Mouse (Mus musculus) A20 (cell line): ENCODE data around the gene Ppm1l.

ENCODE experiments used
- DNase-seq: peaks from one replicate; pipeline ENCODE4 v3.0.0-alpha.2; 2011; ENCODE audit warnings: low read depth, low spot score

Gene Ppm1l

DNA sequence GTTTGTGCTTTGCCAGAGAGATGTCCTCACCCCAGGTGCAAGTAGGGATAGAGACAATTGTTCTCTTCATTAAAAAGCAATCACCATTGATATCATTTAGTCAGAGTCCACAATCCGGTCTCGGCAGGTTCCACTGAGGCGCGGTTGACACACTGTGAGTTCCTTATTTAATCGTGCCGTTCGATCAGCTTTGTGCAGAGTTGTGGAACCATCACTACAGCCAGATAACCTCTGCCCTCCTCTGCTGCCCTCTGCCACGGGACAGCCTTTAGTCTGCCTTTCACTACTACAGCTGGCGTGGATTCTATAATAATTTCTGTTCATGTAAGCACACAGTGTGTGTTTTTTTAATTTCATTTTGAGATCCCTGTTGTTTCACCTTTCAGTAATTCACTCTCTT is 17.2 kb downstream of the Ppm1l start:
- no peak for DNase-seq

DNA sequence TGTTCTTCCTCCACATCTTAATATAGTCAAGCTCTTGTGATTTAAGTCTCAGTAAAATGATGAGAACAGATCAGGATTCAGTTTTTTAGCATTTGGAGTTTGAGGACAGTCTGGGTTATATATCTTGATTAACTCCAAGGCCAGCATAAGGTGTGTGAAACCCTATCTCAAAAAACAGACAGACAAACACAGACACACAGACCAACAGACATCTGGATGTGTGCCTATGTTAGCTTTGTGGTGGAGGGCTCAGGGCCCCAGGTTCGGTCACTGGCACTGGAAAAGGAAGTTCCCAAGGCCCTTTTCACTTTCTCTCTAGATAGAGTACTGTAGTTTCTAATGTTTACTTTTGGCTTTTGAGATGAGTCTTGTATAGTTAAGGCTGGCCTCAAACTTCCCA is 23.8 kb downstream of the Ppm1l start:
- no peak for DNase-seq

DNA sequence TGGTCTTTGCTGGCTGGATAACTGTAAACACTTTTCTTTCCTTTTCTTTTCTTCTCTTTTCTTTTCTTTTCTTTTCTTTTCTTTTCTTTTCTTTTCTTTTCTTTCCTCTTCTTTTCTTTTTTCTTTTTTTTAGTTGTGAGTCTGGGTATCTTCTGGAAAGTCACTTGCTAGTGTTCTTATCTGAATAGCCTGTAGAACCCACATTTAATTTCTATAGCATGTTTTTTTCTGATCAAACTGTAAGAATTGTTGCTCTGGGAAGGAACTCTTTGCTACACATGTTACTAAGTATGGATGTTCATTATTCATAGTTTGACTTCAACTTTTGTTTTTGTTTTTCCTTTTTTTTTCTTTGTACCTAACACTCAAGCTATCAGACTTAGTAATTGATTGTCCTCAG is 24.3 kb downstream of the Ppm1l start:
- DNase-seq: no peak

DNA sequence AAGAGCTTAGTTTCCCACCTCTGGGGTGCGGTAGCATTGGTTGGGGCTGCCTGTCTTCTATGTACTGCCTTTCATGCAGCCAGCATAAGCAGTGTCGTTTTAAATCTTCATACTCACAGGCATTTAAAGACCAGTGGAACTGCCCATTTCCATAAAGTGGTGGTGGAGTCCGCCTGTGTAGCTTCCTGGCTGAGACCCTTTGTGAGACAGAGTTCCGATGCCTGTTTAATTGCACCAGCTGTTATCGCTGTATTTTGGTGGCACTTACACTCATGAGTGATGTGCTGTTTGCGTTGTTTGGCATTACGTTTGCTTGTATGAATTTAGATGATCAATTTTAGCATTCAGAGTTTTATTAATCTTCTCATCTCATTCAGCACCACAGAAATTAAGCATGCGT is 24.9 kb downstream of the Ppm1l start:
- DNase-seq: no peak

DNA sequence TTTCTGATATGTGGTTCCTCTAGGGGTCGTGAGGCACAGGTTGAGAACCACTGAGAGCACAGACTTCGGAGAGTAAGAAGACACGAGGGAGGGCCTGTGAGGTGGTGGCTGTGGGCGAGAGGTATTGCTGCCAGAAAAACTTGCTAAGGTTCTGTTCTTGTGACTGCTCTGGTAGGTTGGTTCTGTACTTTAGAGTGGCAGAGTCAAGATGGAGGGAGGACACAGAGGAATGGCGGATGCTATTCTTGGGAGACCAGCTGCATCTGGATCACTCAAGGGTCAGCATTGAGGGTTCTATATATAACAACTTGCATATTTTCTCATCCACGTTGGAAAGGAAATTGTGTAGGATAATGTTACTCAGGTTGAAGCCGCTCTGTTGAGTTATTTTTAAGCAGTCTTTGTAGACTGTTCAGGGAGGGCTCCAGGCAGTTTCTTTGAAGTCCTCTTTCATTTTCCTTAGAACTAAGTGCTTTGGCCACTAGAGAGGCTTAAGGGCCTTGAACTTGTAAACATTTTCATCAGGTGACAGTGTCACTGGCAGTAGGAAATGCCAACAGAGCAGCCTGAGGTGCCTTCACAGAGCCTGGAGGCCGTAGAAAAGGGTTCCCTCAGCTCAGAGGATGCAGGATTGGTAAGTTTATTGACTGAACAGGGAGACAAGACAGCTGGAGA is 25.7 kb downstream of the Ppm1l start:
- no peak for DNase-seq

DNA sequence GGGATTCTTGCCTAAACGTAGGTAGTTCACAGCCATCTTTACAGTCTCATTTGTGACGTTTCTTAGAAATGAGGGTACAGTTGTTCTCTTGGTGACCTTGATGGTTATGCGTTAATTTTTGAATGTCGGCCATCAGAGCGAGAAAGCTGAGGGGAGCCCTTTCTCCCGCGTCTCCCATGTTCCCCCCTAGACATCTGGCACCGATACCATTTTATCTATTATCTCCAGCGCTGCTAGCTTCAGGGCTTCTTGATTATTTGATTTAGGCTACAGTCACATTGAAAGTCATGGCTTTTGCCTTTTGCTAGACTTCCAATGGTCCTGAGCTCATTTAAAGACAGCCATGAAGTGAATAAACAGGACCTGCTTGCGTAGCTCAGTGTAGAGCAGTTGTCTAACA is 26.5 kb downstream of the Ppm1l start:
- DNase-seq: no peak

DNA sequence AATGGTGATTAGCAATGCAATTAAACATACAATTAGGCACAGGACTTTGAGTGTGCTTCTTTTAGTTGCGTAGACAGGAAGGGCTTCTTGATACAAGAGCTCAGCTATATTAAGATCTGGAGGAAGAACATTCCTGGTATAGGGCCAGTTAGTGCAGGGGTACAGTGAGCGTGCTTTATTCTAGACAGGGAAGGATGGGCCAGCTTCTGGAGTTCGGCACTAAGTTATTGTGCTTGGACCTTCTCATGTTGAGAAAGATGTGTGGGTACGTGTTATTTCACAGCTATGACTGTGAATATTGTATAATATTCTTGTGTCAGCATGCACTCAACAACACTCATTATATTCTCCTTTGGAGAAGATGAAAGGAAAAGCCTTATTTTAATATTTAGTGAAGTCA is 29.9 kb downstream of the Ppm1l start:
- no peak for DNase-seq

DNA sequence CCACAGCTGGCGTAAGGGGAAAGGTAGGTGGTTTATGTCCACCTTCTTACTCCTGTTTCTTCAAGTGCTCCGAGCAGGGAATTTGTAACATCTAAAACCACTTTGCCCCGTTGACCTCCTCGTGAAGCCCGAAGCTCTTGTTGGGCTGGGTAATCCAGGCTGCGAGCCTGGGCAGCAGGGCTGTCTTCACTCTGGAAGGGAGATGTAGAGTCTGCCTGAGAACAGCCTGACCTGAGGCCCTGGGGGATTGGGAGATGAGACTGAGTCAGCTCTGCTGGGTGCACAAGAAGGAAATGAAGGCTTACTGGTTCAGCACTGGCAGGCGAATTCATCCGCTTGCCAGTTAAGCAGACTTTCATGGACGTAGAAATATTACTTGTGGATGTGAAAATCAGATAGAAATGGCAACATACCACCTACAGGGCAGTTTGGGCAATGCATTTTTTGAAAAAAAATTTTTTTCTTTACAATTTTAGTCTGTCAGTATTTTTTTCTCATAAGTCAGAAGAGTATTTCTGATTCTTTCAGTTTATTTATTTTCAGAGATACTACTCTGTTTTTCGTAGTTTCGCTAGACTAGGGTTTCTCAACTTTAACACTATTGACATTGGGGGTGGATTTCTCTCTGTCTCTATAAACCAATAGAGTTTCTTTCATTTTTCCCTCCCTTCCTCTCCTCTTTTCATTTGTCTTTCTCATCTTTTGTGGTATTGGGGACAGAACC is 31.7 kb downstream of the Ppm1l start:
- peak; percentile 21 for DNase-seq

DNA sequence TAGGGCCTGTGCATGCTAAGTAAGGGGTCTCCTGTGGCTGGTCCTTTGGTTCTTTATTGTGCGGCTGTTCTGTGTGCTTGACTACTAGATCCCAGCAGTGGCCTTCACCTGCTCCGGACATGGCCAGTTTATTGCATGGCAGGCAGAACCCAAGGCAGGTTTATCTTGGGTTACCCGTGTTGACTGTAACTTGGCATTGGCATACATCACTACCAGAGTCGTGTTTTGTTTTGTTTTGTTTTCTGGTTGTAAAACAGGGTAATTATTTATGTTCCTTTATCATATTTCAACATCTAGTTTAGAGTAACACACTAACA is 32.2 kb downstream of the Ppm1l start:
- no peak for DNase-seq

DNA sequence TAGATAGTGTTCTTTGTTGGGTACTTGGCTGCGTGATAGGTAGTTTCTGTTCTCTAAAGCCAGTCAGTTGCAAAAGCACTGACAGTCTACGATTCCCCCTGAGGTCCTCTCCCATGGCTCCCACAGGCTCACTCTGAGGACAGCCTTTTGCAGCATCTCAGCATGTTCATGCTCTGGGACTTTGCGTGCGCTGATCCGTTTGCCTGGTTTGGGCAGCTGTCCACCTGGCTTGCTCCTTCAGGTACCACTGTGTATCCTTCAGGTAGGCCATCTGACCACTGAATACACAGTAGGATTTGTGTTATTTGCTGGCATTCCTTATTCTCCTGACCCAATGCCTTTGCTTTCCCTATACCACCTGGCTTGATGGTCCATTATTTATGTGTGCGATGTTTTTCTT is 33.3 kb downstream of the Ppm1l start:
- DNase-seq: peak; percentile 18

DNA sequence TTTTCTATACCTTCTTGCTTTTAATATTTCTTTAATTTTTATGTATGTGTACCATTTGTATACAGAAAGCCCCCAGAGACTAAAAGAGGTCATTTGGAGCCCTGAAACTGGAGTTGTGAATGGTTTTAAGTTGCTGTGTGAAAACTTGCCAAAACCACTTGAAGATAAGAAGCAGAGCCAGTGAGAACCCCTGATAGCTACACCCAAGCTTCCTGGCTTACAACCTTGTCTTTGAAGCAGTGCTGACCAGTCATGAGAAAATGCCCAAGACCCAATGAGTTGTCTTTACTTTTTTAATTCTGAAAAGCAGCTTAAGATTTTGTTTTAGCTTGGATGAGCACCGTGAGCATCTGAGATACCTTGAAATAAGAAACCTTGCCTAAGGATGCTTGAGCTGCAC is 35.5 kb downstream of the Ppm1l start:
- DNase-seq: no peak

DNA sequence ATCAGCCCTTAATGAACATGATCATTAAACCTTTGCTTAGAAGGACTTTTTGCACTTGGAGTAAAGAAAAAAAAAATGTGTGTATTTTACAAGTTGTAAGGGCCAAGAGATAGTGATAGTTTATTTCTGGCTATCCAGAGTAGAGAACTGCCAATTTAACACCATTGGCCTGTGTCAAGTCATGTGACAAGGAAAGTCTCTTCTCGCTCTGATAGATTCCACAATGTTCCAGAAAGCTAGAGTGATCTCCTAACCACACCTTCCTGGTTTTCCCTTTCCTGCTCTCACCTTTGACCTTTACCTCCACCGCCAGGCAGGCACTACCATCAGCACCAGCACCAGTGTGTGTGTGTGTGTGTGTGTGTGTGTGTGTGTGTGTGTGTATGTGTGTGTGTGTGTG is 38.0 kb downstream of the Ppm1l start:
- DNase-seq: no peak

DNA sequence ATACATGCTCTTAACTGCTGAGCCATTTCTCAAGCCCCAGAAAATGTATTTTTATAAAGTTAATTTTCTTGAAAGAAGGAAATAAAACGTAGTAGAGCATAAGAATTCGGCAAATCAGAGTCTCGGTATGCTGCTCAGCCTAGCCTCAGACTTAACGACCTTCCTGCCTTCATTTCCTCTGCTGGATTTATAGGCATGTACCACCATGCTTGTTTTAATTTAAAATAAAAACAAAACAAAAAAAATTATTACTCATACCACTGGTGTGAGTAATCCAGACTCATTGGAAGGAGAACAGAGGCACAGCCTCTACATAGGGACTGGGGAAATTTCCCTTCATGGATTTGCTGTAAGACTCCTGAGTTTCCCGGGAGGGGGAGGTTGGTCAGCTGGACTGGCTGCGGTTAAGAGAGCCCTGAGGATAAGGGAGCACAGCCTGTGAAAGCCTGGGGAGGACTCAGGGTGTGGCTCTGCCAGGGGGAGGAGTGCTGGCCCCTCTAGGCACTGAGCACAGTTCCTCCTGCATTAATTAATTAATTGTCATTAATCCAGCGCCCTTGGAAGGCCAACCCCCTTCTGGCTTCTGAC is 39.5 kb downstream of the Ppm1l start:
- no peak for DNase-seq

DNA sequence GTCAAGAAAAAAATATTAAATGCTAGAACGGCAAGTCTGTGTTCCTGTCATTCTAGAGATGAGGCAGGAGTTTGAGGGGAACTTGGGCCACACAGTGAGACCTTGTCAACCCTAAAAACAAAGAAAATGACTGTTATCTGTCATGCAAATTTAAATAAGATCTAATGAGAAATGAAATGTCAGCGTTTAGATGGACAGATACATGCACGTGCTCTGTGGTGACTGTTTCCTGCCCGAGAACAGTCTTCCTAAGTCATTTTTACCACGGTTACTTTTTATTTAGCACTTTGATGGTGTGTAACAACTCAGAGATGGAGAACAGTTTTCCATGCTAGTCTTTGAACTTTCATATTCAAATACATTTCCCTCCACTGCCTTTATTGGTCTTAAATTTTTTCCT is 40.1 kb downstream of the Ppm1l start:
- no peak for DNase-seq

DNA sequence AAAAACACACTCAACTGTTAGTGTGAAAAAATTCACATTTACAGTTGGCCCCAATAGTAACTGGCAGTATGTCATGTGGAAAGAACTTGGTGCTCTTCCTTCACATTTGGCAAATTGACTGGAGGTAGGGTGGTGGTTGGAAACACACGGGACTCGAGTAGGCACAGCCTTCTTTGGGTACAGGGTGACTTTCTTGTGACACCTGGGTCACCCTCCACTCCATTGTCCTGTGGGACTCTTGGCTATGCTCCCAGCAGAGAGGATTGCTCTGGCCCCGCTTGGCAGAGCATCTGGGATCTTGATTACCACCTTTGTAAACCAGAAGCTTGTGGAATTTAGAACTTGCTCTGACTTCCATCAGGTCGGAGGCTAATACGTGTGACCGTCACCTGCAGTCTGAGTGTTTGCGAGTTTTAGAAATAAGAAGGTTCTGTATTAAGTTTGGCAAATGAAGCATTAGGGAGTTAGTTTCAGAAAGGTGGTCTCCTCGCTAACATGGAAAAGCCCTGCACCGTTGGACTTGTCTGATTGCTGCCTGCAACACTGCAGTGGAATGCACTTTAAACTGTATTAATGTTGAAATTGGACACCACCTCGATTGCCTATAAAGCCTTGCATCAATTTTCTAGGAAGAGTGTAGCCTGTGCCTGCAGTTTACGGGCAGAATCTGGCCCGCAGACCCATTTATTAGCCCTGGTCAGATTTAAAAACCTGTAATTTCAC is 41.4 kb downstream of the Ppm1l start:
- DNase-seq: no peak

DNA sequence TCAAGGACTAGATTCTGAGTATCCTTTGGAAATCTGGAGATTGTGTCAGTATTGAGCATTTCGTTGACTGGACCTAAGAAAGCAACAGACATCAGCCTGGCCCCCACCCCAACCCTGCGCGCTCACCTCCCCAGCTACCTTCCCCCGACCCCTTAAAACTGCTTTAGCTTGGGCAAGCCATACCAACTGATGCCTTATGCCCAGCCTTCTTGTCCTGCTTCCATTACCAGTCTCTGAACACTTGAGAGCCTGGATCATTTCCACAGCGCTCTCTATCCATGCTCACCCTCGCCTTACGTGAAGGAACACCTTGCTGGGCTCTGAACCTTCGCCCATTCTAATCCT is 41.9 kb downstream of the Ppm1l start:
- no peak for DNase-seq

DNA sequence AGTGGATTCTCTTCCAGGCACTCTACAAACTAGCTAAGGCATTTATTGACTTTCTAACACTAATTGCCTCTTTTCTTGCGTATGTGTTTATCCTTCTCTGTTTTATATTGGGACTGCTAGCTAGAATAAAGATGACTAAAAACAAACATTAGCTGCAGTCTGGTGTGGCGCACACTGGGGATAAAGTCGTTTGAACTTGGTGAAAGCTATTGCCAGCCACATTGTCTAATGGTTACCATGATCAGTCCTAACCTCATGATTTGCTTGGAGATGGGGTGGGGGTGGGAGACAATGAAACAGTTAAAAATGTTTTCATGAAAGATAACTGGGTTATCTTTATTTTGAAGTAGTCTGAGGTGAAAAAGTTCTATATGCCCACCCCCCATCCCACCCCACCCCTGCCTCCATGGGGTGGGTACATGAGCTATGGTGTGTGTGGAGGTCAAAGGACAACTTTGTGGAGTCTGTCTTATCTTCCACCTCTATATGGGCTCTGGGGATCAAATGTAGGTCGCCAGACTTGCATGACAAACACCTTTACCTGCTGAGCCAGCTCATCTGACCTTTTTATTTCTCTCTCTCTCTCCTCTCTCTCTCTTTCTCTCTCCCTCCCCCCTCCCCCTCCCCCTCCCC is 43.7 kb downstream of the Ppm1l start:
- no peak for DNase-seq

DNA sequence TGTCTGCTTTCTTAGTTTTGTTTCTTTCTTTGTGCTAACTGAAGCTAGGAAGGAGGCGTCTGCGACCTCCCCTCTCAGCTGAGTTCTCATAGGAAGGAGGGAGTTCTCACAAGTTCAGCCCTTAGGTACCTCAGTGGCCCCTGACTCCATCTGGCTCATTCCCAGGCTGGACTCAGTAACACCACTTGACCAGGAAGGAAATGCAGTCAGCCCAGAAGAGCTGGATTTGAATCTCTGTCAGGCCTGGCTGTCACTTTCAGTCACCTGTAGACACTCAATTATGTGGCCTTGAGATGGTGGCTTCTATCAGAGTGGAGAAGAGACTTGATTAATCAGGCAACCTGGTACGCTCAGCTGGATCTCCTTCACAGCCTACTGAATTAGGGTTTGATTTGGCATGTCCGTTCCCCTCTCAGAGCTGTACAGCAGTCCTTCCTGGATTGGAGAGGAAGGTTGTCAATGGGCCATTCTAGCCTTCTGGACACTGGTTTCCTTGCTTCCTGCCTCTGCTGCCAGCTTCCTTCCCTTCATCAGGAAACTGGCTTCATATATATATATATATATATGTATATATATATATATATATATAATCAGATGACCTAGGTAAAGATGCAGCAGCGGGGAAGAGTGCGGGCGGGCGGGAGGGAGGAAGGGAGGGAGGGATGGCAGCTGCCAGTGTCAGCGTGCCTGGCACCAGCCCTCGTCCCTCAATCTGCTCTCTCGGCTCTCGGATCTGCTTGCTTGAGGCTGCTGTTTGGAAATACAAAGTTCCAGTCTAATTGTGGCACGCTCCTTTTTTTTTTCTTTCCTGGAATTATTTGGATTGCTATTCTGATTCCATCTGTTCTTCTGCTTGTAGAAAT is 45.1 kb downstream of the Ppm1l start:
- DNase-seq: no peak

DNA sequence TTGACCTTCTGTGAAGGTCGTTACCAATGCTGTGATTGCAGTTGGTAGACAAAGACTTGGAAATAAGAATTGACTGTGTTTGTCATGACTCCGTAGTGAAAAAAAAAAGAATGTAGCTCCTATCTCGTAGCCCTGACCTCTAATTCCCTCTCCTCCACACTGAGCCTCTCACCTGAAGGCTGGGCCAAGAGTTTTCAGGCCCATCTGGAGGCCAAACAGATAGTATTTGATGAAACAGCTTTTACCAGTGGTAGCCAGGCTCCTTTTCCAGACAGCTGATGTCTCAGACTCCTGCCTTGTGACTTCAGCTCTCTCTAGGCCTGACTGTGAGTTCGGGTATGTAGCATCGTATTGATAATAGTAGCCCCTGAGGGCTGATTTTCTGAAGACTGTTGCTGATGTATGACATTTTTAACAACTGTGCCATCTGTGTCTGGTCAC is 45.7 kb downstream of the Ppm1l start:
- DNase-seq: no peak

DNA sequence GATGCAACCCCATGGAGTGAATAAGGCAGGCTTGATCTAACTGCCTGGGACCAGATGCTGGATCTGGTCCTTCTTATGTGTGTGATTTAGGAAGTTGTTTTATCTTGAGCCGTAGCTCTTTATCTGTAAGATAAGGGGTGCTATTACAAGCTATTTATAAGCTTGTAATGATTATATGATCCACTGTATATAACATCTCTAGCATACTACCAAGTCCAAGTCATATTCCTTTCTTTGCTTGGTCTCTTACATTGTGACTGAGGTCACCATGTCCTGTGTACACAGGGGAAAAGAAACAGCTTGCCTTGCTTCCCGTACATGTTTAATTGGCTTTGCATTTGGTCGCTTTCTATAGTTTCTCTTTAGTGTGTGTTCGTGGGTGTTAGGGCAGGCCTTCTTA is 46.2 kb downstream of the Ppm1l start:
- no peak for DNase-seq

DNA sequence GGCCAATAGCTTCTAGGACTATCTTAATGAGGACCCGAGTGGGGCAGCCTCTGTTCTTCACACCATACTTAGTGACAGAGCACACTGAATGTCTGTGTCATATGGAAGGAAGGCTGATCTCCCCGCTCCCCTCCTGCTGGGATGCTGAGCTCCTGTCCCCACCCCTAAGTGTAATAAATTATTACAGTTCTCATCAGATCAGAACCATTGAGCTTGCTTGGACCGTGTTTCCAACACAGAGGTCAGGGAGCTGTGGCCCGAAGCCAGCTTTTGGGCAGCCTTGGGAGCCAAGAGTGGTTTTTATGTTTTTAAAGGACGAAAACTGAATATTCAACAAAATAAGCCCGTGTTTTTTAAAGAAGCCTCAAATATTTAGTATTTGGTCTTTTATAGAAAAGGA is 47.5 kb downstream of the Ppm1l start:
- DNase-seq: no peak
